Mouse (Mus musculus): ENCODE results near the gene Fgfr2. TPM values are rescaled to one million over a fixed set of nuclear protein-coding genes. Genes with fewer than 3 reads are reported as not detected.

Fgfr2 gene
- polyA plus RNA-seq, 1 experiment, result 3.0 TPM

DNA sequence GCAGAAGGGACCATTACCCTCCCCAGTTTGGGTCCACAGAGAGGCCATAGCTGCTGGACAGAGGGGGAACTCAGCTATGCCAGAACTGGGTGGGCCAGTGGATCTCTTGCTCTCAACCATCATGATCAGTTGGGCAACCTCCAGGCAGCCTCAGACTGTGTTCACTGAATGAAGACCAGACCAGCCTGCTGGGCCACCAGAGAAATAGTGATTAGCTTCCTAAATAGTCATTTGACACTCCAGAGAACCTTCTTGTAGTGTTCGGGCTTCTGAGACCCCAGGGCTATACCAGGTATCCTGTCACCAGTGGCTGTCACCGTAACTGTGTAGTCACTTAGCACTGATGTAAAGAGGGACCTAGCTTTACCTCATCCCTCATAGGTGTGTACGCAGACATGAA, 440.8 kb downstream of the Fgfr2 start:
- H3K4me3 ChIP-seq (ENCODE audit: control insufficient read depth, low read depth, low read length), result no peak overlapping the region
- H3K27ac ChIP-seq (ENCODE audit: control insufficient read depth, insufficient read depth, low read depth, low read length), result no peak overlapping the region
- no peaks in the 10 kb centered on the region for H3K27me3 ChIP-seq (ENCODE audit: control insufficient read depth, insufficient read depth, low read length)
- peaks cover 4% of the 10 kb centered on the region; the same call in 1 of the 2 replicates for H3K4me1 ChIP-seq (ENCODE audit: control insufficient read depth, insufficient read depth, low read length)
- TF ChIP-seq CTCF (IDR thresholded peaks at IDR 0.05; ENCODE audit: control insufficient read depth, insufficient read depth, insufficient replicate concordance, low read depth, low read length) (no peak), POLR2A (IDR thresholded peaks at IDR 0.05; ENCODE audit: control insufficient read depth, low read depth, low read length) (no peak)
- no peaks in the 10 kb centered on the region for H3K36me3 ChIP-seq (ENCODE audit: control insufficient read depth, insufficient read depth, low read length)

DNA sequence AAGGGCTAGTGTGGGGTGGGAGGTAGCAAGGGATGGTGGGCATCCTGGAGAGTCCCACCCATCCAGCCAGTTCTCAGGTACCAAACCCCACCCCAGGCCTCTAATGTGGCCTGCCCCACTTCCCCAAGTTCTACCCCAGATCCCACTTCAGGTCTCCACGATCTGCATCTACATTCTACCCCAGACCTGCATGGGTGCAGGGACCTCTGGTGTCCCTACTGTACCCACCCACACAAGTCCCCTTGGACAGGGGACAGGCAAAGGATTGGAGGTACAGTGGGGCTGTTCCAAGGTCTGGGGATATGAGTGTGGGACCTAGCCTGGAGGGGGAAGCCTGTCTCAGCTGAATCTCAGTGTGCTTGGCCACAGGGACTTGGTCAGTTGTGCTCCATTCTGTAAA, 441.3 kb downstream of the Fgfr2 start:
- TF ChIP-seq CTCF (IDR thresholded peaks at IDR 0.05; ENCODE audit: control insufficient read depth, insufficient read depth, insufficient replicate concordance, low read depth, low read length) (no peak), POLR2A (IDR thresholded peaks at IDR 0.05; ENCODE audit: control insufficient read depth, low read depth, low read length) (no peak)
- no peaks in the 10 kb centered on the region for H3K36me3 ChIP-seq (ENCODE audit: control insufficient read depth, insufficient read depth, low read length)
- no peaks in the 10 kb centered on the region for H3K27me3 ChIP-seq (ENCODE audit: control insufficient read depth, insufficient read depth, low read length)
- no peak overlapping the region for H3K27ac ChIP-seq (ENCODE audit: control insufficient read depth, insufficient read depth, low read depth, low read length)
- no peak overlapping the region for H3K4me3 ChIP-seq (ENCODE audit: control insufficient read depth, low read depth, low read length)
- no peaks in the 10 kb centered on the region for H3K4me1 ChIP-seq (ENCODE audit: control insufficient read depth, insufficient read depth, low read length)

DNA sequence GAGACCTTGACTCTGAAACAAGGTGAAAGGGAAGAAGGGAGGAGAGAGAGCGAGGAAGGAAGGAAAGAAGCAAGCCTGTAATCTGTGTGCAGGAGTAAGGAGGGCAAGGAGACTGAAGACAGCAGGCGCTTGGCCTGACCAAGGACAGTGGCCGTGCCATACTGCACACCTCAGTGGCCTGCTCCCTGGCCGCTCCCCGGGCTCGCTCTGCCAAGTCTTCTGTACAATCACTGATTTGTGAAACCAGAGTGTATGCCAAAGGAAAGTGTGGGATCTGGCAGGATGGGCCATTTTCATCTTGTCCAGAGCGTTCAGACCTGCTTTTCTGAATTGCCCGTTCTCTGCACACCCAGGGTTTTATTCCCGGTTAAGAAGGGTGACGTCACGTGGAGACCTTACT, 441.9 kb downstream of the Fgfr2 start:
- H3K27me3 ChIP-seq (ENCODE audit: control insufficient read depth, insufficient read depth, low read length), result no peaks in the 10 kb centered on the region
- no peak overlapping the region for H3K4me3 ChIP-seq (ENCODE audit: control insufficient read depth, low read depth, low read length)
- H3K36me3 ChIP-seq (ENCODE audit: control insufficient read depth, insufficient read depth, low read length), result no peaks in the 10 kb centered on the region
- no peaks in the 10 kb centered on the region for H3K4me1 ChIP-seq (ENCODE audit: control insufficient read depth, insufficient read depth, low read length)
- no peak overlapping the region for H3K27ac ChIP-seq (ENCODE audit: control insufficient read depth, insufficient read depth, low read depth, low read length)
- no peak for TF ChIP-seq POLR2A (IDR thresholded peaks at IDR 0.05; ENCODE audit: control insufficient read depth, low read depth, low read length)
- TF ChIP-seq CTCF (IDR thresholded peaks at IDR 0.05; ENCODE audit: control insufficient read depth, insufficient read depth, insufficient replicate concordance, low read depth, low read length), result no peak

DNA sequence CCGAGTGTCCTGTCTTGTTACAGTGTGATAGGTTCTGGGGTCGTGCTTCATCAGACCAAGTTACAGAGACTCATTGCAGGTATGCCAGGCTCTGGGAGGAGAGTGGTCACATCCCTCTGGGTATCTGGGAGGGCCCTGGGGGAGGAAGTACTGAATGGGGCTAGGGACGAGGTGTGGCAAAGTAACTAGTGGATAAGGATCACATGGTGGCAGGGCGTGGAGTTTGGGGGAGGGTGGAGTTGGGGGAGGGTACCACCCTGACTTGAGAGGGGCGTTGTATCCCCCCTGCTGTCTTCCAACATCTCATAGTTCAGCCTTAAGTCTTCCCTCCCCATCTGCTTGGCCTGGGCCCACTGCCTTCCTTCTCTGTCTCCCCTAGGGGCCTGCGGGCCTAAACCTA, 443.6 kb downstream of the Fgfr2 start:
- no peak overlapping the region for H3K27ac ChIP-seq (ENCODE audit: control insufficient read depth, insufficient read depth, low read depth, low read length)
- no peaks in the 10 kb centered on the region for H3K4me1 ChIP-seq (ENCODE audit: control insufficient read depth, insufficient read depth, low read length)
- TF ChIP-seq CTCF (IDR thresholded peaks at IDR 0.05; ENCODE audit: control insufficient read depth, insufficient read depth, insufficient replicate concordance, low read depth, low read length), result no peak
- TF ChIP-seq POLR2A (IDR thresholded peaks at IDR 0.05; ENCODE audit: control insufficient read depth, low read depth, low read length), result no peak
- H3K36me3 ChIP-seq (ENCODE audit: control insufficient read depth, insufficient read depth, low read length), result no peaks in the 10 kb centered on the region
- no peak overlapping the region for H3K4me3 ChIP-seq (ENCODE audit: control insufficient read depth, low read depth, low read length)
- H3K27me3 ChIP-seq (ENCODE audit: control insufficient read depth, insufficient read depth, low read length), result no peaks in the 10 kb centered on the region

DNA sequence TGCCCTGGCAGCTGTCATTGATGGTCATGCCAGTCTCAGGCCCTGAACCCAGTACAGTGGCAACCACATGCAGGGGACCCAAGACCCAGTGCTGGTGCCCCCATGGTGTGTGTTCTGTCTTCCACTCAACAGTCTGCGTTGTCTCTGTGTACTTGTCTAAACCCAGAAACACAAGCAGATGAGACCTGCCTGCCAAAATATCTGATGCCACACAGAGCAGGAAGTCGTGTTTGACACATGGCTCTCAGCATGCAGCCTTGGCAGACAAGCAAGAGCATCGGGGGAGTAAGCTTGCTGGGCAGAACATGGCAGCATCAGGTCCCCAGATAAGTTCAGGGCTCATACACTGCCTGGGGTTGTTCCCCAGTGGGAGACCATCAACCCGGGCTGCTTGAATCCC, 444.0 kb downstream of the Fgfr2 start:
- TF ChIP-seq POLR2A (IDR thresholded peaks at IDR 0.05; ENCODE audit: control insufficient read depth, low read depth, low read length) (no peak), CTCF (IDR thresholded peaks at IDR 0.05; ENCODE audit: control insufficient read depth, insufficient read depth, insufficient replicate concordance, low read depth, low read length) (no peak)
- Histone ChIP-seq H3K36me3 (ENCODE audit: control insufficient read depth, insufficient read depth, low read length) (no peaks in the 10 kb centered on the region), H3K4me1 (ENCODE audit: control insufficient read depth, insufficient read depth, low read length) (no peaks in the 10 kb centered on the region), H3K4me3 (ENCODE audit: control insufficient read depth, low read depth, low read length) (no peak overlapping the region), H3K27ac (ENCODE audit: control insufficient read depth, insufficient read depth, low read depth, low read length) (no peak overlapping the region), H3K27me3 (ENCODE audit: control insufficient read depth, insufficient read depth, low read length) (no peaks in the 10 kb centered on the region)

DNA sequence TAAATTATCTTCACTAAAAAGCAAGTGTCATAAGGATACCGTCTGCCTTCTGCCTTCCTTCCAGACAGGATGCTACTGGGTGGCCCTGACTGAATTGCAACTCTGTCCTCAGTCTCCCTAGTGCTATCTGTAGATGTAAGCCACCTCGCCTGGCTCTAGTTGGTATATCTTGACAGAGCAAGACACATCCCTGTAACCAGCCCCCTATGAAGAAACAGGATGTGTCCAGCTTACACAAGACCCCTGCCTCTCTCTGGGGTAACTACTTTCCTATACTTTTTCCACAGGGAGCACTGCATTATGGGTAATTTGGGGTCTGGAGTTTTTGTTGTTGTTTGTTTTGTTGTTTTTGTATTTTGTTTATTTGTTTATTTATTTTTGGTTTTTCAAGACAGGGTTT, 447.2 kb downstream of the Fgfr2 start:
- no peaks in the 10 kb centered on the region for H3K27me3 ChIP-seq (ENCODE audit: control insufficient read depth, insufficient read depth, low read length)
- H3K27ac ChIP-seq (ENCODE audit: control insufficient read depth, insufficient read depth, low read depth, low read length), result no peak overlapping the region

DNA sequence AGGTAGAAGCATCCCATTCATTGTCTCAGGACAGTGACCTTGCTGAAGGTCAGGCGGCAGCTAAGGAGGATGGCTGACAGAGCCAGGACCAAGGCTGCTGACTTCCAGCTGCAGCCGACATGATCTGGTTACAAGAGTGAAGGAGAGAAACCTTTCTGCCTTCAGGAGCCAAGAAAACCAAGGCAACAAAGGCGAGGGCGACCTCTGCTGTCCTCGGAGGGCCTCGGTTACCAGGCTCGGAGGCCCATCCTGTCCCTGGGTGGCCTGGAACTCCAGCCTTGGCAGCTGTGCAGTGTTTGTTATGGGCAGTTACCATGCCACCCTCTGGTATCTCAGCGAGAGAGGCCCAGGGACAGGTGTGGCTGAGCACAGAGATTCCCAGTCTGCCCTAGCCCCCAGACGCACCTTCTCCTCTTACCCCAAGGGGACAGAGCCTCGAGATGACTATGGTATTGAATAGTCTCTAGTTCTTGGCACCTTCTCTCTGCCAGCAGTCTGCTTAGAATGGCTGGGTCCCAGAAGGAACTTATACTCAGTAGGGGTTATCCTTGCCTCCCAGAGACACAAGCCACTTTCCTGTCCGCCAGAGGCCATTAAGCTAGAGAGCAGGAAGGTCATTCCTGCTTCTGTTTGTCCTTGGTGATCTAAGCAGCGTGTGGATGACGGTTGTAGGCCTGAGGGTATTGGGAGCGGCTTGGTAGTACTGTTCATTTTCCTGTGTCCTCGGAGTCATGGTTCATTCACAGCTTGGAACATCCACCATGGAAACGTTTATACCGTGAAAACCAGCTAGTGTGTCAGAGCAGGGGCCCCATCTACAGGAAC, 449.0 kb downstream of the Fgfr2 start:
- TF ChIP-seq CTCF (IDR thresholded peaks at IDR 0.05; ENCODE audit: control insufficient read depth, insufficient read depth, insufficient replicate concordance, low read depth, low read length), result peak; percentile 43; the same call in 1 of the 2 replicates
- no peak for TF ChIP-seq POLR2A (IDR thresholded peaks at IDR 0.05; ENCODE audit: control insufficient read depth, low read depth, low read length)
- no peaks in the 10 kb centered on the region for H3K27me3 ChIP-seq (ENCODE audit: control insufficient read depth, insufficient read depth, low read length)
- no peaks in the 10 kb centered on the region for H3K36me3 ChIP-seq (ENCODE audit: control insufficient read depth, insufficient read depth, low read length)
- no peak overlapping the region; the same call in 1 of the 2 replicates for H3K27ac ChIP-seq (ENCODE audit: control insufficient read depth, insufficient read depth, low read depth, low read length)
- H3K4me1 ChIP-seq (ENCODE audit: control insufficient read depth, insufficient read depth, low read length), result peaks cover 2% of the 10 kb centered on the region; the same call in 1 of the 2 replicates
- H3K4me3 ChIP-seq (ENCODE audit: control insufficient read depth, low read depth, low read length), result no peak overlapping the region

More for the DNA sequence above, 447.2 kb downstream of the Fgfr2 start:
- no peaks in the 10 kb centered on the region for H3K36me3 ChIP-seq (ENCODE audit: control insufficient read depth, insufficient read depth, low read length)
- TF ChIP-seq POLR2A (IDR thresholded peaks at IDR 0.05; ENCODE audit: control insufficient read depth, low read depth, low read length) (no peak), CTCF (IDR thresholded peaks at IDR 0.05; ENCODE audit: control insufficient read depth, insufficient read depth, insufficient replicate concordance, low read depth, low read length) (no peak)
- H3K4me1 ChIP-seq (ENCODE audit: control insufficient read depth, insufficient read depth, low read length), result no peaks in the 10 kb centered on the region; the same call in 1 of the 2 replicates
- H3K4me3 ChIP-seq (ENCODE audit: control insufficient read depth, low read depth, low read length), result no peak overlapping the region
